Mouse (Mus musculus): ENCODE data around the gene Grn.

The Grn gene

GRCm38 (mm10) chr11:102443740-102444139 lies 13.6 kb downstream of the Grn start:
- no peak for DNase-seq (ENCODE audit: low spot score)

DNA sequence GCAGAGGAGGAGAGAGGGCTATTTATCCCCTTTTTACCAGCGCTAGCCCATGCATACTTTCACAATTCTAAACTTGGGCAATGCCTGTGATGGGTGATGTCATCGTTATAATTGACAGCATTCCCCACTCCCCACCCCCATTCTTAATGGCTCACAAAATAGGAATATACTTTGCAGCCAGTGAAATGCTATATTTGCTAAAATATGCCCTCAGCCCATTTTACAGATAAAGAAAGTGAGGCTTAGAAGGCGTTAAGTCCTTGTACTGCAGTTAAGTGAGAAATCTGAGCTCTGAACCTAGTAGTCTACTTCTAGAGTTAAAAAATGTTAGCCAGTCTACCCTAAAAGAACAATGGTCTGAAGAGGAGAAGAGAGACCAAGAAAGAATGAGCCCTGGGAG lies 14.2 kb downstream of the Grn start:
- DNase-seq (ENCODE audit: low spot score): no peak

DNA sequence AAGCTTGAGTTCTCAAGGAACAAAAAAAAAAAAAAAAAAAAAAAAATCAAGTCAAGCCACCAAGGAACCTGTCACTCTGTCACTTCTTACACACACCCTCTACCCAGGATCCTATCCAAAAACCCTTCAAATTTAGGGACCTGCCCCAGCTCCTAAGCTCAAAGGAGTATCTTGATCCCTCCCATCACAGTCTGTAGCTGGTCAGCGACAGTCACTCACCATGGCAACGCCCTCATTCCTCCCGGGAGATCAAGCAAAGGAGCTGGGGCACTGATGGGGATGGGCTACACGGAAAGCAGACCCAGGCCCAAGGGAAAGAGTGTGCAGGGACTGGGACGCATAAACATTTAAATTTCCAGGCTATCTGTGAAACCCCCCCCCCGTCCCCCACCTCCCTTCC lies 14.7 kb downstream of the Grn start:
- DNase-seq (ENCODE audit: low spot score): no peak

DNA sequence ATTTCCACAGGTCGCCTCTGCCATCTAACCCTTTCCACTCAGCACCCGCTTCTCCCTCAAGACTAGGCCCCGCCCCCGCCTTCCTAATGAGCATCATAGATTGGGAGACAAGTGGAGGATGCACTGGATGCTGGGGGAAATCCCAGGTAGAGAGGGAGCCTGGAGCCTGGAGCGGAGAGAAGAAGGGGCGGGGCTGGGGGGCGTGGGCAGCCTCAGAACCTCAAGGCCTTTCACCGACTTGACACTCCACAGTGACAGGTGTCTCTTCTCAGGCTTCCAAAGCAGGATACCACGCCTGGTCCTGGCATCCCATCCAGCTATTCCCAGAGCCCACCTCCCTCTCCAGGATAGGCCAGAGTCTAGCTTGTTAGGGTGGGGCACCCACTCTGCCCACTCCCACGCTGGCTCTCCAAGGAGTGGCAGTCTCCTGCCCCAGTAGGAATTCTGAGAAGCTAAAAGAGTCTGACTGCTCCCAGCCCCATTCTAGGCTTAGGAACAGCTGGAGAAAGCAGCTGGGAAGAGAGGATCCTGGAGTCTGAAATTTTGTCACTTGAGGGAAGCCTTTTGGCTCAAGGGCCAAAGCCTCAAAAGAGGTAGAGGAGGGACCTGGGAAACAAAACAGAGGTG lies 15.3 kb downstream of the Grn start:
- DNase-seq (ENCODE audit: low spot score): no peak

DNA sequence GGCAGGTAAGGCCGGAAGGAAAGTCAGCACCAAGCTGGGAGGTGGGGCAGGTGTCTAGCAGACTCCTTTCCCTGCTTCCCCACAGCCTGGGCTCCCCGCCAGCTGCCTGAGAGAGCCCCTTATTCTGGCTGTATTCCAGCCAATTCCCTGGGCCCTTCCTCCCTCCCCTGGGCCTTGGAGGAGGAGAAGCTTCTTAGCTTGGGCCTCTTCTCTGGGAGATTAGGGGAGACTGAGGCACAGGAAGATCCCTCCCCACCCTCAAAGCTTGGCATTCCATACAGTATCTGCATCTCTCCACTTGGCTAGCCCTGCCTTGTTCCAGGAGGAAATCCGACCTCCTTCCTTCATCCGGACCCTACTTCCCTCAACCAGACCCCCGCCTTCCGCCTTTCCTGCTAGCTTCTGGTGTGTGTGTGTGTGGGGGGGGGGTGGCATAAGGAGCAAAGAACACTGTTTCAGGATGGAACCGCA lies 15.8 kb downstream of the Grn start:
- DNase-seq (ENCODE audit: low spot score): no peak

- DNase-seq (ENCODE audit: low spot score): no peak
These were observed 16.7 kb downstream of the Grn start for GRCm38 (mm10) chr11:102446581-102447461.

DNA sequence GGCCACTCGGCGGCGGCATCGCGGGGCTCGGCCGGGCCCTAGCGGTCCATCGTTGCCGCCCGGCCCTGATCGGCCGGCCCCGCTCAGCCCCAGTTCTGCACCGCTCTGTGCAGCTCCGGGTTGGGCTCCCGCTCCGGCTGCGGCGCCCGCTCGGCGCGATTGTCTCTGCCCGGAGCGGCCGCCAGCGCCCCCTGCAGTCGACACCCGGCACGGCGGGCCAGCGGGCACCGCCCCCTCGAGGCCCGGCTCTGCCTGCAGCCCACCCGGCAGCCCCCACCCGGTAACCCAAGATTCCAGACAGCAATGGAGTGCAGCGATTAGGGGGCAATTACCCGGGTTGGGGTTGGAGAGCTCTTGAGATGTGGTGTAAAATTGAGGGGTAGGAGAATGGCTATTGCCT lies 17.4 kb downstream of the Grn start, which contains the start of gene Fam171a2:
Gene Fam171a2, minus strand, starts transcription at position 186 of the 400 bp plus-strand sequence.
- DNase-seq (ENCODE audit: low spot score): no peak

GRCm38 (mm10) chr11:102448327-102448726 lies 18.2 kb downstream of the Grn start:
- no peak for DNase-seq (ENCODE audit: low spot score)

- DNase-seq (ENCODE audit: low spot score): no peak
These were observed 19.2 kb downstream of the Grn start for GRCm38 (mm10) chr11:102449043-102450008.

- DNase-seq (ENCODE audit: low spot score): no peak
These were observed 23.0 kb downstream of the Grn start for GRCm38 (mm10) chr11:102453131-102453530.

DNA sequence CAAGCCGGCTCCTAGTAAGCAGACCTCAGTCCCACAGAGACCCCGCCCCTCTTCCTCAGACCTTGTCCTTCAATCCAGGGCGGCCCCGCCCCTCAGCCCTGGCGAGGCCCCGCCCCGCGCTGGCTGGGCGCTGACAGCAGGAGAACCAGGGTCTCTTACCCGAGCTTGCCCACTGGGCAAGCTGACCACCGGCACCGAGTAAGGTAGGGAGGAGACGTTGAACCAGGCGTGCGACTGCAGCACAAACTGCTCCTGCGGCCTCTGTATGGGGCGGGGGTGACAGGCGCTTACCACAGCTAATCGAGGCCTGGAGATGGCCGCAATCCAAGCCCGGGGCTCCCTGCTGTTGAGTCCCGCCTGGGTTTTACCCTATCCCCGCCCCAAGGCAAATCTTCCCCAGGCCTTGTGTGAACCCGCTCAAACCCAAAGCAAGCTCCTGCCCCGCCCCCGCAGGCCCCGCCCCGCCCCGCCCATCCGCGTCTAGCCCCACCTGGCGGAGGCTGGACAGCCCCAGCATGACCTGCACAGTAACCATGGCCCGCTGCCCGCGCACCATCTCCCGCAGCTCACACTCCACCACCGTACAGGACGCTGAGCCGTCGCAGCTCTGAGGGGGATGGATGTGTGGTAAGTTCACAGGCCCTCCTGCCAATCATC lies 25.8 kb downstream of the Grn start:
- DNase-seq (ENCODE audit: low spot score): peak; percentile 47

- DNase-seq (ENCODE audit: low spot score): no peak
These were observed 30.4 kb downstream of the Grn start for GRCm38 (mm10) chr11:102460541-102460940.

DNA sequence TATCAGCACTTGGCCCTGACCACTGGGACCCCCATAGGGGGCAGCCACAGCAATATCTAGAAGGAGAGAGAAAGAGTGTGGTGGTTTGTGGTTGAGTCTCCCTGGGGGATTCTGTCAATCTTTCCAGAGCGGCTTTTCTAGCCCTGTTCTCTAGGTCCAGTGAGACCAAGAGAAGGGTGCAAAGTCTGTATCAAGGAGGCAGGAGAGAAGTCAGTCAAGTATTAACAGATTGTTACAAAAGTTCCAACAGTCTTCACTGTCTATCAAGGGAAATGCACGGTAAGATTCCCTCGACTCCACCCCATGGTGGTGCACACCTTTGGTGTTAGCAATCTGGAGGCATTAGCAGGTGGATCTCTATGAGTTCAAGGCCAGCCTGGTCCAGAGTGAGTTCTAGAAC lies 31.6 kb downstream of the Grn start:
- DNase-seq (ENCODE audit: low spot score): no peak

- DNase-seq (ENCODE audit: low spot score): no peak
These were observed 34.8 kb downstream of the Grn start for GRCm38 (mm10) chr11:102464901-102465300.

GRCm38 (mm10) chr11:102465713-102466436 lies 35.8 kb downstream of the Grn start:
- DNase-seq (ENCODE audit: low spot score): no peak

DNA sequence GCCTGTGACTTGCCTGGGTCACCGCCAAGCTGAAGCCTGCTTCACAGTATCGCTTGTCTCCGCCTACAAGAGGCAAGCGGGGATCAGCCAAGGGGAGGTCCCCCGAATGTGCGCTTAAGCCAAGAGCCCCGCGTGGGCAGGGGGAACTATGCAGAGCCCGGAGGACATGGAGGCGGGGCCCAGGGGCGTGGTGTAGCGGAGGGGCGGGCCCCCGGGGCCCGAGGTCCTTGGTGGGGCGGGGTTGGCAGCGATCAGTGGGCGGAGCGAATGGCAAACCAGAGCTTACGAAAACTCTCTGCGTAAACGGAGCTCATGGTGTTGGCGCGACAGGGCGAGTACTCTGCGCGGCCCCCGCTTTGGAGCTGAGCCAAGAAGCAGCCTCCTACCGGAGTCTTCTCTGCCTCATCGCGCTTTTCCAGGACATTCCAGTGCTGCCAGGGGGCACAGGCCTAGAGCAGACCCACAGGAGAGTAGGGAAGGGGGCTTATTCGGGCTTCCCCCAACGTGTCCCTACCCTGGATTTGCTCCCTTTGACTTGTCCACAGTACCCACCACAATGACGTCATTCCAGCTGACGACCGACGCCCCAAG lies 37.0 kb downstream of the Grn start:
- peak; percentile 80 for DNase-seq (ENCODE audit: low spot score)

DNA sequence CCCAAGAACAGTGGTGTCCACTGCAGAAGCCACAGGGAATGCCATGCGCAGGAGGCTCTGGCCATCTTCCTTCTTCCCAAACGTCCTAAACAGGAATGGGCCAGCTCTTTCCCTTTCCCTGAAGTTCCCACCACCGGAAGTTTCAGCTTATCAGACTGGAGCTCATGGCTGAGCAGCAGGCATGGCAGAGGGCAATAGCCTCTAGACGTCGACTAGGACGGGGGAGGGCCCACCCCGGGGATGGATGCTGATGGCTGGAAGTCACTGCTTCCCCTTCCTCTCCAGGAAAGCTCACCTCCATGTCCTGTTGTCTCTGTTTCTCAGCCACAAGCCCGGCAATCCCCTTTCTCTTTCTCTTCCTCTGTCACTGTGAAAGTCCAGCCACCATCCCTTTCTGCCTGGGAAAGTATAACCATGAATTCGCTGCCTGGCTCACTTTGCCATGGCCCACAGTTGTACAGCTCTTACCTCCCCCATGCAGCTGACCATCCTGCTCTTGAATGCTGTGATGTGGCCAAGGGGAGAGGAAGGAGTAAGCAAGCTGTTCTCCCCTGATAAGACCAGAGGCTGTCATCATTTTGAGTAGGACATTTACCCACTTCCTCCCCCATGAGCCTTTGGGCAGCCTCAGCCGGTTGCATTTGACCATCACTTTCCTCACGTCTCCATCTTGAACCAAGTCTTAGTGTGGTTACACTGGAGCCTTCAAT lies 39.7 kb downstream of the Grn start, which contains the start of gene Itga2b:
Gene Itga2b, minus strand, starts transcription at position 475 of the 710 bp plus-strand sequence.
- no peak for DNase-seq (ENCODE audit: low spot score)

GRCm38 (mm10) chr11:102475027-102475426 lies 44.9 kb downstream of the Grn start:
- DNase-seq (ENCODE audit: low spot score): no peak

- no peak for DNase-seq (ENCODE audit: low spot score)
These were observed 48.6 kb downstream of the Grn start for GRCm38 (mm10) chr11:102478671-102479070.

DNA sequence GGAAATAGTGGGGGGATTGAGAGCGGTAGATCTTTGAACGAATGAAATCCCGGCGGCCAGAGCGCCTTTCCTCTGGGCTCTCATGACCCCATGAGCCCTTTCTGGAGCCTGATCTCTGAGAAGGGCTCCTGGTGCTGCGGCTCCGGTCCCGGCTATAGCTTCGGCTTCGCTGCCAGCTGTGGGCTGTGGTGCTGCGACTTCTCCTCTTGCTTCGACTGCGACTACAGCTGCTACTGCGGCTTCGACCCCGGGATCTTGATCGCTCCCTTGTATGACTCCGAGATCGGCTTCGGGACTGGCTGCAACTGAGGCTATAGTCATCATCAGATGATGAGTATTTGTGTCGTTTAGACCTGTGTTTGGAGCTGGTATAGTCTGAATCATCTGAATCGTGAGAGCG lies 49.5 kb downstream of the Grn start:
- no peak for DNase-seq (ENCODE audit: low spot score)
